Mouse (Mus musculus) frontal cortex, adult 2 months (tissue): ENCODE results near the gene Olfr71. TPM values are rescaled to one million over a fixed set of nuclear protein-coding genes. Genes with fewer than 3 reads are reported as not detected.
A peak's percentile ranks its signal among the peaks of the same experiment; 100 is the strongest.

Source experiments
- DNase-seq, 2 experiments: peaks; one replicate each; pipeline ENCODE4 v3.0.0; 2022; ENCODE audit warnings: low spot score in 1 of 2; ENCODE audit errors: extremely low spot score in 1 of 2
- polyA plus RNA-seq: library from polyadenylated mRNA; depleted of rRNA; stranded (reverse); fragments of >200 nt; gene quantifications from 2 replicates; pipeline ENCODE4 v1.2.3, GENCODE M21; 2012; rRNA removed

Olfr71 gene
- polyA plus RNA-seq, 1 experiment, result not detected

DNA sequence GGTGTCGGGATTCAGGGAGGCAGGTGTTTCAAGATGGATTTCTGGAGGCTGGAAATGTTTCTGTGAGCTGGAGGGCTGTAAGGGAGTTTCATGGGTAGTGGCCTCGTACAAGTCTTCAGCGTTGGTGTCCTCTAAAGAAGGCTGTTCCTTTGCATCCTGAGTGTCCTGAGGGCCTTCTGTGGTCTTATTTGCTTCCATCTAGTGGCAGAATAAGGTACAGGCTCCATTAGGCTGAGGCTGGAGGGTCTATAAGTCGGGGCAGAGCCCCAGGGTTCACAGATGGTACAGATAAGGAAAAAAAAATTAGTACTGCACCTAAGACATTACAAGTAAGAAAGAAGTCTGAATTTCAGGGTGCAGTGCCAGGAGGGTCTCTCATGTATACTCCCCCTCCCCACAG is 43.6 kb downstream of the Olfr71 start:
- peak in 1 of 2 experiments; percentile 42 for DNase-seq

GRCm38 (mm10) chr4:43657146-43657545 is 52.9 kb downstream of the Olfr71 start:
- peak in 1 of 2 experiments; percentile 34 for DNase-seq

GRCm38 (mm10) chr4:43656339-43657109 is 53.5 kb downstream of the Olfr71 start, which contains the start of gene Hint2:
TSS of gene Hint2 (minus strand) at chr4:43656466.
- DNase-seq, result peak; percentile 95 to 96

GRCm38 (mm10) chr4:43655656-43656338 is 54.3 kb downstream of the Olfr71 start:
- no peak for DNase-seq

Other genes starting within 250 kb of the Olfr71 start
- gene Sit1, start 226.5 kb downstream of the Olfr71 start, polyA plus RNA-seq, result 0.16 TPM in 1 of 2 replicates, not detected in the other
- gene Ccdc107, start 217.4 kb downstream of the Olfr71 start, polyA plus RNA-seq, result 88.4 and 126 TPM in 2 replicates
- 1.3 and 1.6 TPM in 2 replicates for gene Arhgef39, start 210.6 kb downstream of the Olfr71 start, polyA plus RNA-seq
- 0.11 and 0.14 TPM in 2 replicates for gene Car9, start 203.3 kb downstream of the Olfr71 start, polyA plus RNA-seq
- 11.8 and 15.7 TPM in 2 replicates for gene Tpm2, start 186.5 kb downstream of the Olfr71 start, polyA plus RNA-seq
- gene Creb3, start 147.9 kb downstream of the Olfr71 start, polyA plus RNA-seq, result 59.9 and 78.4 TPM in 2 replicates
- 42.4 and 43.2 TPM in 2 replicates for gene Tln1, start 147.6 kb downstream of the Olfr71 start, polyA plus RNA-seq
- 35.5 and 39.6 TPM in 2 replicates for gene Rgp1, start 131.5 kb downstream of the Olfr71 start, polyA plus RNA-seq
- gene Gba2, start 131.4 kb downstream of the Olfr71 start, polyA plus RNA-seq, result 85.8 and 91.4 TPM in 2 replicates
- not detected in 2 replicates for gene Msmp, start 125.8 kb downstream of the Olfr71 start, polyA plus RNA-seq
- 119 and 122 TPM in 2 replicates for gene Npr2, start 78.3 kb downstream of the Olfr71 start, polyA plus RNA-seq
- gene Spag8, start 56.7 kb downstream of the Olfr71 start, polyA plus RNA-seq, result 2.1 and 2.6 TPM in 2 replicates
- 75.8 and 81.1 TPM in 2 replicates for gene Hint2, start 53.8 kb downstream of the Olfr71 start, polyA plus RNA-seq
- gene Tmem8b, start 41.3 kb downstream of the Olfr71 start, polyA plus RNA-seq, result 35.5 and 38.0 TPM in 2 replicates
- 0.88 and 0.94 TPM in 2 replicates for gene Fam221b, start 41.1 kb downstream of the Olfr71 start, polyA plus RNA-seq
- gene Olfr70, start 9.4 kb downstream of the Olfr71 start, polyA plus RNA-seq, result not detected in 2 replicates
- 1.9 and 2.8 TPM in 2 replicates for gene Hrct1, start 16.9 kb upstream of the Olfr71 start, polyA plus RNA-seq
- gene Spaar, start 19.8 kb upstream of the Olfr71 start, polyA plus RNA-seq, result 0.97 and 1.2 TPM in 2 replicates
- gene Olfr159, start 60.8 kb upstream of the Olfr71 start, polyA plus RNA-seq, result not detected in 2 replicates
- not detected in 2 replicates for gene Olfr156, start 113.6 kb upstream of the Olfr71 start, polyA plus RNA-seq
- not detected in 2 replicates for gene Olfr157, start 129.9 kb upstream of the Olfr71 start, polyA plus RNA-seq
- gene Olfr155, start 141.3 kb upstream of the Olfr71 start, polyA plus RNA-seq, result 0.08 TPM in 1 of 2 replicates, not detected in the other
- 12.5 and 13.4 TPM in 2 replicates for gene Reck, start 165.3 kb upstream of the Olfr71 start, polyA plus RNA-seq
- gene Glipr2, start 247.1 kb upstream of the Olfr71 start, polyA plus RNA-seq, result 4.6 and 5.4 TPM in 2 replicates